Mouse (Mus musculus) heart, adult 8-10 months (tissue): ENCODE results near the gene Dbn1. TPM values are rescaled to one million over a fixed set of nuclear protein-coding genes. Genes with fewer than 3 reads are reported as not detected.

Source experiments
- DNase-seq: peaks from one replicate; pipeline ENCODE4 v3.0.0; 2022; ENCODE audit warnings: low spot score
- total RNA-seq, 4 experiments: library from RNA; stranded (reverse); gene quantifications; 2 replicates each; pipeline ENCODE4 v1.2.4; 2022

Gene Dbn1
- total RNA-seq = 1 to 10 TPM; 3.8 to 6.4 (median 5.1) TPM

DNA sequence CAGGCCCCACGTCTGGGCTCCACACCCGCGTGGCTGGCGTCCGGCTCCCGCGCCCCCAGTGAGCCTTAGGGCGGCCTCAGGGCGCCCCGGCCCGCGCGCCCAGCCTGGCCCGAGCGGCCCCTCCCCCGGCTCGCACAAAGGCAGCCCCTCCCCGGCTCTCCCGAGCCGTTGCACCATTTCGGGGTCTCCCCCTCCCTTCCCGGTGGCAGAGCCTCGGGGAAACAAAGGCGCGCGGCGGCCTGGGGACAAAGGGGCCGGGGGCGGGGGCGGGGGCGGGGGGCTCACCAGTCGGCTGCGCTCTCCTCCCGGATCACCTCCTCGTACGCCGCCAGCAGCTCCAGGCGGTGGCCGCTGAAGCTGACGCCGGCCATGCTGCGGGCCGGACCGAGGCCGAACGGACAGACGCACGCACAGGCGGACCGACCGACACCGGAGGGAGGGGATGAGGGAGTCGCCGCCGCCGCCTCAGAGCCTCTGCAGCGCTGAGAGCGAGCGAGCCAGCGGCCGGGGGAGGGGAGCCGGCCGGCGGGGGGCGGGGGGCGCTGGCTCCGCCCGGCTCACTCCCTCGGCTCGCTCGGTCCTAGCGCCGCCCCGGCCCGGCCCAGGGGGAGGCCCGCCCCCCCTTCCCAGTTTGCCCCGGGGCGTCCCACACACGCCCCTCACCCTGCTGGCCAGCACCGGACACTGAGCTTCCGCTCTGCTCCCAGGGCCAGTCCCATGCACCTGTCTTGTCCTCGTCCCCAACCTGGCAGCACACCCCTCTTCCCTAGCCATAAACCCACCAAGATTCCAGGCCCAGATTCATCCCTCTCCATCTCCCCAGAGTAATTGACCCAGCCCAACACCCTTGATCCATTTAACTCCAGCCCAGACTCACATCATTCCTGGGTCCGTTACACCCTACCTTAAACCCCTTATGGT is at the start of gene Dbn1:
Dbn1 (minus strand) TSS at position 534 of the 921 bp plus-strand sequence.
- no peak for DNase-seq

DNA sequence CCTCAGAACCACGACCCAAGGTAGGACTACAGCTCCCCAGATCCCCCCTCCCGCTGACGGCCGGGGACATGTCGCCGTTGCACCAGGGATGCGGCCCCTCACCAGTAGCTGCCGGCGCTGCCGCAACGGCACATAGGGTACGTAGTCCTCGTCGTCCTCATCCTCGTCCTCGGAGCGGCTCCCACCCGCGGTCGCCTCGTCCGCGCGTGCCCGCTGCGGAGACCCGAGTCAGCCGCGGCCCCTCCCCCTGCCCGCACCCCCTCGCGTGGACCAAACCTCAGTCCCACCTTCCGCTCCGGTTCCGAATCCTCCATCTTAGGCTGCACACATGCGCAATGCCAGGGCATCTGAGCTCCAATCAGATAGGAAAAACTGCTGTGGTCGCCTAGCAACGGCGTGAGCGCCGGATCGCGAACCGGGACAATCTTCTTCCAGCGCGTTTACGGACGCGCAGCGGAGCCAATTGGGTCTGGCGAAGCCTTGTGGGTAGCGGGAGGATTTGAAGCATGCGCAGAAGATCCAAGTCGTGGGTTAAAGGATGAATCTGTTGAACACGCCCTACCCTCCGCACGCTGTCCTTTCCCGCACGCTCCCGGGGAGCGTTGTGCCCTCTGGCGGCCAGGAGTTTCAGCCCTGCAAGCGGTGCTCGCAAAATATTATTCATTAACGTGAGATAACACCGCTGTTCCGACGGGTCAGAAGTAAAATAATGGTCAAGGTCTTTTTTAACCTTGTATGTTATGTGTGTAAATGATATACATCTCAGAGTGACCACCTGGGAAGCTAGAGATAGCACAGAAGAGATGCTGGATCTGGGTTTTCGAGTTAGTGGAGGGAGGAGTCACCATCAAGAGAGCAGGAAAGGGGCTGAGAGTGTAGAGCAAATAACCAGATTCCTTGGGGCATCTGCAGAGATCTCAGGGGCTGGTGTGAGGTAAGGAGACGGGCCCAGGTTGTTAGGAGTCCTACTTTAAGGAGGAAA is 48.6 kb upstream of the Dbn1 start, which contains the start of gene Ddx41:
Ddx41 (minus strand) TSS at position 465 of the 982 bp plus-strand sequence.
- peak; percentile 100 for DNase-seq

DNA sequence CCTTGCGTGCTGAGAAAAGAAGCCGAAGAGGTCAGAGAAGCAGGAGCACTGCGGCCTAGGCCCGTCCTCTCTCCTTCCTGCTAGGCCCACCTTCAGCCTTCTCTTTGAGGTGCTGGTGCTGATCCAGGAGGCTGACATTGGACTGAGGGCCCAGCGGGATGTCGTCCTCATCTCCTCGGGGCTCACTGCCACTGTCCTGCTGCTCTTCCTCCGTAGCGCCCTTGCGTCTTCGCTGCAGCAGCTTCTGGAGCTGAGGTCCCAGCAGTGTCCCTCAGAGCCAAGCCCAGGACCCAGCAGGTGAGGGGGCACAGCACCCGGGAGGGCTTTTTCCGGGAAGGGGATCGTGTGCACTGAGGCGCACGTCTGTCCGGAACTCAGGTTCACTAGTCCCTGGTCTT is 47.9 kb upstream of the Dbn1 start:
- DNase-seq = no peak

DNA sequence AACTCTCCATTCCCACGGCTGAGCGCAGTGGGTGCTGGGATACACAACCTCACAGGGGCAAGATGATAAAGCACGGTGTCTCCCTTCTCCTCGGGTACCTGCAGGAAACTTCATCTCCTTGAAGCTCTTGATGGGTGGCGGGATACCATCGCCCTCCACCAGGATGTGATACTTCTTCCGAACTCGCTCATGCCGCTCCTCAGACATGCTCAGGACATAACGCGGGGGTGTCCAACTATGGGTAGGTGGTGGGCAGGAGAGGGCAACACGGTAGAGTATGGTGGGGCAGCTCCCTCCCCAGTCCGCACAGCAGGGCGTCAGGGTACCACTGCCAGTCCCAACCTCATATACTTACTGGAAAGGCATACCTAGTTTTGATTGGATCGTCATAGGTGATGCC is 47.3 kb upstream of the Dbn1 start:
- no peak for DNase-seq

DNA sequence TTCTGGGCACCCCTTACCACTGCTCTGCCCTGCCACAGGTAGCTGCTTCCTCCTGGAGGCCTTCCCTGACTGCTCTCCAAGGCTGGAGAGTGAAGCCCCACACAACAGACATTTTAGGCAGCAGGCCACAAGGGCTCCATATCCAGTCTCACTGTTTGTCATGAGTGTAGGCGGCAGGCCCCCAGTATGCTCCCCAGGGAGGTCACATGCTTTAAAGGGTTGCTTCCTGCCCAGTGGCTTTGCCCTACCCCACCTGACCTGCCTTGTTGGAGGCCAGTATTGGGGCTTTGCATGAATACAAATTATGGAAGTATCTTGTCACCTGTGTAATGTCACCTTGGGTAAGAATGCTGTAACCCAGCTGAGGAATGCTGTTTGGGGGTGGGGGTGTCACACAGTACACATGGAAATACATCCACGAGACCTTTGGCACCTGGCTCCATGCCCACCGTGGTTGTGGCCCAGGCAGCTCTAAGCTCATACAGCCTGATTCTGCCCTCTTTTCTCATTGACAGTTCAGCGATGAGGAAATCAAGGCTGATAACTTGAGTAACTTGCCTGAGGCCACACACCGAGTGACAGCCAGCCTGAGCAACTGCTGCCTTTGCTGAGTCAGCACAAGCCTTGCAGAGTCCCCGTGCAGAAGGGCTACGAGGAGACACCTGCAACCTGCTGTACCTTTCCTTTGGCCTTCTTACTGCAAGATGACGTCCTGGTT is 41.4 kb upstream of the Dbn1 start, which contains the start of gene Dok3:
Dok3 (minus strand) TSS at position 99 of the 718 bp plus-strand sequence.
- no peak for DNase-seq

DNA sequence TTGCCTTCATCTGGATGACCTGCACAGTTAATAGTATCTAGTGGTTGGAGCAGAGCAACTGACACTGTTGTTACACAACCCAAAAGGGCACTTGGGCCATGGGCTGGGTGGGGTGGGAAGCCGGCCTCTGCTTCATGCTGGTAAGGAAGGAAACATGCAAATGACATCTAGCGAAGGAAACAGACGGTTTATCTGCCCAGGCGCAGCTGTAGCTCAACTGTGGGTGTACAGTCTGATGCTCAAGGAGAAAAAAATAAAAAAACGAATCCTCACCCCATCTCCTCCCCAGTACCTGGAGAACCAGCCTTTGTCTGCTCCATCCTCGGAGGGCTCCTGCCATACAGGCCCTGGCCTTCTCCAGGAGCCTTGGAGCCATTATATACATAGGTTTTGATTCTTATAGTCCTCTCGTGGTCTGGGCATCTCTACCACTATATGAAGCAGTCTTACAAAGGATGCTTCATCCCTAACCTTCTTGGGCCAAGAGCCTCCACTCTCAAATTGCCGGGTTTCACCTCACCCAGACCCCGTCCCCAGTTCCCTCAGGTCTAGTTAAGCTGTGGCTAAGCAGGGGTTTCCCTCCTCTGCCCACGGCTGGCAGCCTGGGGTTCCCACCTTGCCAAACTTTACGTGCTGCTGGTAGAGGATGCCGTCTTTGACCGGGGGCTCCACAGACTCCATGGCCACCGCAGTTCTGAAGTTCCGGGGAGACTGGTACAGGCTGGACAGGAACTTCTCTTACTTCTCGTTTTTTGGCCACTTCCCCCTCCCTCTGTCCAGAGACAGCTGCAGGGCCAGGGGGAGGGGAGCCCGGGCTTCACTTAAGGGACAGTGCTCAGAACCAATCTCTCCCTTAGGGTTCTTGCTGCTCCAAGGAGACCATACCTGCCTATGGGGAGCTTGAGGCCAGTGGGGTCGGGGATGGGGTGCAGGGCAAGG is 40.2 kb upstream of the Dbn1 start:
- DNase-seq = peak; percentile 32

DNA sequence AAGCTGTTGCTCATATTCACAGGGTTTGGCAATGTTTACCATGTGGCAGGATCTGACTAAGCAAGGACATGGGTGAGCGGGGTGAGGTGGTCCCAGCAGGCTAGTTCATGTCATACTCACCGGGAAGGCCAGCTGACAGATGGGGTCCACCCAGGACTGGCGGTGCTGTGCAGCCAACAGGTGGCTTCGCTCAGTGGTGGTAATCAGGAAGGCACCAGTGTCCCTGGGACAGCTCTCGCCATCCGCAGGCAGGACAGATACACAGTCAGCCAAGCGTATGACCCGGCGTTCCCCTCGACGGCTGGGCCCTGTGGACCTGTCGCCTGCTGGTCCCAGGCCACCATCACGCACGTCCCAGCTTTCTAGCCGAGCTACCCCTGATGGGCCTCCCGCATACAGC is 39.3 kb upstream of the Dbn1 start:
- DNase-seq = no peak

DNA sequence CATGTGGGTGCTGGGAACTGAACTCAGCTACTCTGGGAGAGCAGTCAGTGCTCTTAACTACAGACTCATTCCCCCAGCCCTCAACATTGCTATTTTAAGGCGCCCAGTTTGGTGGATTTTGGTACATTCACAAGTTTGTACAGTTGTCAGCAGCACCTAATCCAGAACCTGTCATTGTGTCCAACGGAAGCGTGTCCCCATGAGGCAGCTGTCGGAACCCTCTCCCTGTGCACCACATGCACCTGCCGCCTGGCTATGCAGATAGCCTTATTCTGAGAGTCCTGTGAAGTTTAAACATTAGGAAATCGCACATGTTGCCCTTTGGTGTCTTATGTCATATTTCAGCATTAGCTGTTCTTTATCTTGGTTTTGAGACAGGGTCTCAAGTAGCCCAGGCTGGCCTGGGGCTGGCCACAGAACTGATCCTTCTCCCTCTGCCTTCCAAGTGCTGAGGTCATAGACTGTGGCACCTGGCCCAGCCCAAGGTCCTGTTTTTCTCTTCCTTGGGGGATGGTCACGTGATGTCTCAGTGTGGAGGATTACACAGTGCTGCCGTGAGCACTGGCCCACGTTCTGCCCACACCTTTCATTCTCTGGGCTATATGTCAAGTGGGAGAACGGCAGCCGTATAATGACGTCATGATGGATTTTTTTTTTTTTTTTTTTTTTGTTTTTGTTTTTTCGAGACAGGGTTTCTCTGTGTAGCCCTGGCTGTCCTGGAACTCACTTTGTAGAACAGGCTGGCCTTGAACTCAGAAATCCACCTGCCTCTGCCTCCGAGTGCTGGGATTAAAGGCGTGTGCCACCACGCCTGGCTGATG is 38.0 kb upstream of the Dbn1 start:
- no peak for DNase-seq

DNA sequence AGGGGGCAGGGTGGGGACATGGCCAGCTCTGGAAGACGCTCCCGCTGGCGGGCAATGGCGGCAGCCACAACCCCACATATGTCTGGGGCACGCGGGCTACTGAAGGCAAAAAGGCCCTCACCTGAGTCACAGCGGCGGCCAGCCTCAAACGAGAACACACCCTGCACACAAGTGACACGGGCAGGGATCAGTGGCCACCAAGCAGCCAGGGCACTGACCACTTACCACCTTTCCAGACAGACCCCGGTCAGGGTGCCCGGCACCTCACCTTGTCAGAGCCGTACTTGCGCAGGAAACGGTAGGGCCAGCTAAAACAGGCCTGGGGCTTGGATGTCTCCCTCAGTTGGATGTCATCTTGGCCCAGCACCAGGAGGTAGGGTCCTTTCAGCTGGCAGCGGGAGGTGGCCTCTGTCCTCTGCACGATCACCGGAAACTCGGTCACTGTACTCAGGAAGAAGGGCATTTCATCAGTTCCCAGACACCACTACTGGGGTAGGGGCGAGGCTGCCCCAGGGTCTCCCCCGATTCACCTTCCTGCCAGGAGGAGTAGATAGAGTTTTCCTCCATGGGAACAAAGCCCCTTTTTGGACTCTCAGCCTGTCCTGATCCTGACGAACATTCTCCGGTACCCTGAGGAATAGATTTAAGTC is 36.2 kb upstream of the Dbn1 start:
- DNase-seq = no peak

DNA sequence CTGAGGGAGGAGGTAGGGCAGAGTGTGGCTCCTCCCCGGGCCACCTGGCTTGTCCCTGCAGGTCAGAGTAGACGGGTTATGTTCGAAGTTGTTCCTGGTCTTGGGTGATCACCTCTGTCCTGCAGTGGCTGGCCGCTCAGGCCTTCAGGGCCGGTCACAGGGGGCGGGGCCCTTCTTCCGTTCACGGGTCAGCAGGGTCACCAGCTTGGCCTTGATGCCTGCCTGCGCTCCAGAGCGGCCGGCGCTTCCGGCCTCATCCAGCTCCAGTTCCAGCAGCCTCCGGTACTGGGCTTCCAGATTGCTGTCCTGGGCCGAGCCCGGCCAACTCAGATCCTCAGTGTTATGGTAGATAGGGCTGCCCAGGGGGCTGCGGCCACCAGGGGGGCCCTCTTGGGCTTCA is 35.4 kb upstream of the Dbn1 start:
- DNase-seq = peak; percentile 34

DNA sequence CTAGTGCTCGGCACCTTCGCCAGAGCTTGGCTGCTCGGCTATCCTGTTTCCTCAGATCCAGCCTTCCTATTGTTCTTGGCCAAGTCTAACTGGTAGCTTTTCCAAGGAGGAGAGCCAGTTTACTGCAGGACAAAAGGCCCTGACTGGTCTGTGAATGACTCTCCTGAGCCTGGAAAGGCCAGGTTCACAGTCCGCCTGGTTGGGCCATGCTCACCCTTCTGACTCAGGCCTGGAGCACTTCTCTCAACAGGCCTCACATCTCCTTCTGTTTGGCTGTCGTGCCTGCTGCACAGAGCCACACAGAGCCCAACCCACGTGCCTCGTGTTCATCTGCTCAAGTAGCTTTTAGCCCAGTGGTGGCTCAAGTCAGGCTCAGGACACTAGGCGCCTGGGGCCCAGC is 34.8 kb upstream of the Dbn1 start:
- DNase-seq = peak; percentile 31

DNA sequence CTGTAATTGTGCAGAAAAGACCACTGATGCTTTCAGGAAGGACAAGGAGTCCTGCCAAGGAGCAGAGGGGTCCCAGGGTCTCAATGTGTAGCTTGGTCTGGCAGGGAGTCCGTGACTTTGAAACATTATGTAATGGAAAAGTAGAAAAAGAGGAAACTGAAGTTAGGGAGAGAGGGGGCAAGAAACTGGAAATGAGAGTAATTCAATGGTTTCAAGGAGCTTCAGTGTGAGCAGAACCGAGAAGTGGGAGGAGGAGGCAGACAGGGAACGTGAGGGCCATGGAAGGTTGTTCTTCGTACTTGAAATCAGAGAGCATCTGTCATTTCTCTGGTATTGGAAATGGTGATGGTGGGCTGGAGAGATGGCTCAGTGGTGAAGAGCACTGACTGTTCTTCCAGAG is 31.7 kb upstream of the Dbn1 start:
- no peak for DNase-seq

DNA sequence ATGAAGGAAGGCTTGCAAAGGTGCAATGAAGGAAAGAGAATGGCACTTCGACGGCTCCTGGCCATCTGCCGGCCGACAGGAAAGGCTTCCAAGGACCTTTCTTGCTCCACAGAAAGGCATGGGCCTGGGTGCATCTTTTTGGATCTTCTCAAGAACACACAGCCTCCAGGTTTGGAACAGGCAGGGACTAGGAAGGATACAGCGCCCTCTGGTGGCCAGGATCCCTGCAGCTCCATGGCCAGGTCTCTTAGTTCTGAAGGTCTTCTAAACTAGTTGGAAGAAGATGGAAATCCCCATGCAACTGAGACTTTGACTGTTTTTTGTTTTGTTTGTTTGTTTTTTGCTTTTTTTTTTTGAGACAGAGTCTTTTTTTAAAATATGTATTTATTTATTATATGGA is 29.0 kb upstream of the Dbn1 start:
- peak; percentile 86 for DNase-seq

DNA sequence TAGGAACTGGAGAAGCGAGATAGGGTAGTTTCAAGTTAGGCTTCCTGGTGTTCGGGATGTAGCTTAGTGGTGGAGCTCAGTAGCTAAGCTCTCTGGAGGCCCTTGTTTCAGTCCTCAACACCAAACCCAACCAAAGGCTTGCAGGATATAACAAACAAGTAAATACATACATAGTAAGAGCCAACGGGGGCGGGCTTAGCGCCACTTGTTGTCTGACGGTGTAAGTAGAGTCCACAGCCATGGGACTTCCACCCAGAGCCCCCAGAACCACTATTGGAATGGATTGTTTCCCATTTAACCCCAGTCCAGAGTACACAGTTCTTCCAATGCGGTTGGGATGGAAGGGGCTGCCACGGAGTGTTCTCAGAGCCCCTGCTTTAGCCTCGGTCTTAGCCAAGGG is 25.9 kb upstream of the Dbn1 start:
- no peak for DNase-seq

DNA sequence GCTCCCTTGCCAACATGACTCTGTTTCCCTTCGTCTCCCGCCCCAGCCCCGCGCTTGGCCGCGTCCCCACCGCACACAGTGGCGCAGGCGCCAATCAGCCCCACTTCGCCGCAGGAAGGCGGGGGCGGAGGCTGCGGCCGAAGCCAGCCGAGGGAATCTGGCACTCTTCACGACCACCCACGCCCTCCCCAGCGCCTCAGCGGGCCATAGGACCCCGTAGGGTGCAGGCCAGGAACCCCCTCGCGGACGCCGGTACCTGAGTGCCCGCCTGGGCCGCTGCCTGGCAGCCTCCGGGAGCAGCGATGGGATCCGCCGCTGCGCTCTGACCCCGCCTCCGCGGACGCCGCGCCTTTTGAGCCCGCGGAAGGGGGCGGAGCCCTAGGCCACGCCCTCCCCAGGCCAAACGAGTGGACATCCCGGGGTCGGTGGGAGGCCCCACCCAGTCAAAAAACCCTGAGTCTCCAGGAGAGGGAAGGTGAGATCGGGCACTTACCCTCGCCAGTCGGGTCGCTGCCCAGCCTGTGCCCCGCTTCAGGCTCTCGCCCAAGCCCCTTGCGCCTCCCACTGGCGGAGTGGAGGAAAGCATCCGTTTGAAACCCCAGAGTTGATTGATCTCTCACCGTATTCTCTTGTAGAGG is 25.3 kb upstream of the Dbn1 start, which contains the start of gene Pdlim7:
Pdlim7 (minus strand) TSS at position 566 of the 638 bp plus-strand sequence.
- peak; percentile 91 for DNase-seq

DNA sequence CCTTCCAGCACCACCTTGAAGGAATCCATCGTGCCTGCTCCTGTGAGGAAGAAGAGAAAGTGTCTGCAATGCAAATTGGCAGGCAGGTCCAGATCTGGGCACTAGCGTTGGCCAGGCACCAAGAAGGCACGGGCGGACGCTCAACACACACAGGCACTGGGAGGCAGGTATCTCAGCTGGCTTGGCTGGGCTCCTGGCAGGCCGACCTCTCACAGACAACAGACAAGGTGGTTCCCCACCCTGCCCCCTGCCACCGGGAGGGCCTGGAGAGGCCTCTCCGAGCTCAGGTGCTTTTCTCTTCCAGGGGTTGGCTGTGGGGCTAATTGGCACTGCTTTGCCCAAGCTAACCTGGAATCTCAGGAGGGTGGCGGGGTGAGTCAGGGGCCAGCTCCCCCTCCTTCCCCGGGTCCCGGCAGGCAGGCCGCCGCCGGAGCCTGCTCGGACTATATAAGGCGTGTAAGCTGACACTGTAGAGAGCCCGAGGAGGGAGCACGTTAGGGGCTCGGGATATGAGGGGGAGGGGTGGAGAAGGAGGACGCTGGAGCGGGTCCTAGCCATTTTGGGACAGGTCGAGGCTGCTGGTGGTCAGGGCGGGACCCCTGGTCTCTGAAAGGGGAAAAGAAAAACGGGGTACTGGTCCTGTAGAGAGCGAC is 24.6 kb upstream of the Dbn1 start:
- DNase-seq = peak; percentile 56

DNA sequence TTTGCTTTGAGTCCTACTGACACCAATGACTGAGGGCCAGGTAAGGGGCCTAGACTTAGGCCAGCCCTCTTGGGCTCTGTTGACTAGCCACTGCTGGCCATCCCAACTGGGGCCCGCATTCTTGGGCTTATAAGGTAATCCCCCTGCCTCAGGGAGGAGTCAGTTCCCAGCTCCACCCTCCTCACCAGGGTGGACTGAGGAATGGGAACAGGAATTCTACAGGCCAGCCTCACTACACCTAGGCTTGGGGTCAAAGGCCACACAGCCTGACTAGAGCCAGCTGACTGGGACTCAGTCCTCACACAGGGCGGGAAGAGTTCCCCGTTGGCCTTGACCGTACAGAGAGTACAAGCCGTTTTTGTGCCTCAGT is 23.6 kb upstream of the Dbn1 start:
- DNase-seq = no peak
